Comparison of ENCODE assay signal across 15 mouse cellular contexts in genomic region chr11:15221856-15222255, GRCm38 (mm10).
"Had no signal": no experiment of that assay in that cellular context is flagged by ENCODE, and none has a peak within 500 bp of the region (broad histone marks: within the 10 kb centered on the region; RNA-seq: fewer than 3 reads in every experiment).

No protein-coding gene starts in this region.

- H3K9ac ChIP-seq: lung, embryonic 14.5 days; midbrain, embryonic 12.5 days; neural tube, embryonic 12.5 days had no signal

- H3K36me3 ChIP-seq: midbrain, embryonic 10.5 days; midbrain, embryonic 12.5 days; neural tube, embryonic 12.5 days had no signal

- H3K27me3 ChIP-seq: midbrain, embryonic 12.5 days; neural tube, embryonic 12.5 days had no signal

- DNase-seq: lung, adult 18-20 months; lung, embryonic 14.5 days; lung, postnatal 10 days; lung, postnatal 4 days; midbrain, embryonic 14.5 days; right cerebral cortex, postnatal 14 days; right cerebral cortex, postnatal 4 days; spleen, adult 18-20 months; thymus, adult 18-20 months; thymus, postnatal 14 days; thymus, postnatal 36 days had no signal

- ATAC-seq: midbrain, embryonic 16.5 days had no signal

- H3K4me3 ChIP-seq: midbrain, embryonic 10.5 days; midbrain, embryonic 12.5 days; neural tube, embryonic 12.5 days had no signal

- H3K9me3 ChIP-seq: midbrain, embryonic 10.5 days; midbrain, embryonic 12.5 days; neural tube, embryonic 12.5 days had no signal

- H3K4me2 ChIP-seq: lung, embryonic 14.5 days; midbrain, embryonic 12.5 days; neural tube, embryonic 12.5 days had no signal

- H3K4me1 ChIP-seq: midbrain, embryonic 12.5 days; neural tube, embryonic 12.5 days had no signal

- H3K27ac ChIP-seq: midbrain, embryonic 10.5 days; midbrain, embryonic 12.5 days; neural tube, embryonic 12.5 days had no signal
